Mouse (Mus musculus) myocyte (in vitro differentiated cells): ENCODE measurements around the gene Zfp598.

Experiments used
- CEBPB ChIP-seq: IDR thresholded peaks from 2 replicates; pipeline ENCODE4 v1.6.1; 2011; ENCODE audit warnings: mild to moderate bottlenecking, moderate library complexity; ENCODE audit not compliant: poor library complexity, insufficient read depth, severe bottlenecking
- MAX ChIP-seq: IDR thresholded peaks from one replicate; pipeline ENCODE4 v1.6.1; 2011; ENCODE audit warnings: low read depth, mild to moderate bottlenecking, control low read depth
- POLR2A ChIP-seq: IDR thresholded peaks from one replicate; pipeline ENCODE4 v1.6.1; 2011; ENCODE audit warnings: low read depth, mild to moderate bottlenecking, control low read depth, moderate library complexity; ENCODE audit not compliant: insufficient read length
- TCF12 ChIP-seq: IDR thresholded peaks from one replicate; pipeline ENCODE4 v1.6.1; 2011; ENCODE audit warnings: mild to moderate bottlenecking, control low read depth; ENCODE audit not compliant: poor library complexity, insufficient read depth, severe bottlenecking
- USF1 ChIP-seq: IDR thresholded peaks from one replicate; pipeline ENCODE4 v1.6.1; 2011; ENCODE audit warnings: low read depth, mild to moderate bottlenecking, control low read depth, moderate library complexity

DNA sequence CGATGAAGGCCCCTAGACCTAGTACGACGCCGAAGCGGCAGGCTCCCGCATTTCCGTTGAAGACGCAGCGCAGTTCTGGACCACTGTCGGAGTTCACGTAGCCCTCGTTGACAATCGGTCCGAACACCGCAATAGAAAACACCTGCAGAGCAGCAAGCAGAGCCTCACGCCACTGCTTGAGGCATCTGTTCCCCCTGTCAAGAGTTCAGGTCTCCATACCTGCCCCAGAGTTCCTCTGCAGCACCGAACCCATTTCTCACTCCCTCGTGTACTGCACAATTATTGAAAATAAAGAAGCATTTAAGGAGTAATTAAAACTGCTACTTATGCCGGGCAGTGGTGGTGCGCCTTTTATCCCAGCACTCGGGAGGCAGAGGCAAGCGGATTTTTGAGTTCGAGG is 18.1 kb downstream of the Zfp598 start:
- TF ChIP-seq MAX (no peak), USF1 (no peak), POLR2A (no peak), TCF12 (no peak), CEBPB (no peak)
